Mouse (Mus musculus) small intestine, adult 2 months (tissue): Measurements from ENCODE around the gene Nudt5. TPM values are rescaled to one million over a fixed set of nuclear protein-coding genes. Genes with fewer than 3 reads are reported as not detected.
A peak's percentile ranks its signal among the peaks of the same experiment; 100 is the strongest.
"Not testable (repeated sequence)": the region's sequence is repeated elsewhere in the genome, so short reads cannot be mapped to it uniquely, and the experiment has no call there.

Experiments
- H3K27ac ChIP-seq: fragments of 200-500 bp; 2 replicates; pipeline ENCODE4 v1.5.1; 2012; ENCODE audit warnings: low read depth, low read length, control low read depth, inconsistent platforms; ENCODE audit not compliant: insufficient read depth
- H3K27me3 ChIP-seq: fragments of 200-500 bp; 2 replicates; pipeline ENCODE4 v1.6.1; 2012; ENCODE audit warnings: mild to moderate bottlenecking, moderate library complexity, low read length, inconsistent platforms; ENCODE audit not compliant: control insufficient read depth, insufficient read depth
- H3K36me3 ChIP-seq: fragments of 200-500 bp; 2 replicates; pipeline ENCODE4 v1.6.1; 2012; ENCODE audit warnings: mild to moderate bottlenecking, low read length, control low read depth, inconsistent platforms; ENCODE audit not compliant: control insufficient read depth, insufficient read depth
- H3K4me1 ChIP-seq: fragments of 200-500 bp; 2 replicates; pipeline ENCODE4 v1.6.1; 2012; ENCODE audit warnings: low read length, inconsistent platforms, mixed read lengths; ENCODE audit not compliant: control insufficient read depth, insufficient read depth, insufficient read length
- H3K4me3 ChIP-seq: fragments of 200-500 bp; 2 replicates; pipeline ENCODE4 v1.5.1; 2012; ENCODE audit warnings: low read depth, mild to moderate bottlenecking, control low read depth, inconsistent platforms, low read length, moderate library complexity
- CTCF ChIP-seq: fragments of 200-500 bp; IDR thresholded peaks from 2 replicates; pipeline ENCODE4 v1.5.1; 2012; ENCODE audit warnings: low read depth, mild to moderate bottlenecking, control low read depth, inconsistent platforms, low read length, moderate library complexity, mixed read lengths; ENCODE audit not compliant: insufficient replicate concordance, insufficient read length; ENCODE audit errors: extremely low read depth
- POLR2A ChIP-seq: fragments of 200-500 bp; IDR thresholded peaks from 2 replicates; pipeline ENCODE4 v1.6.1; 2012; ENCODE audit warnings: low read depth, mild to moderate bottlenecking, control low read depth, inconsistent platforms, low read length, moderate library complexity
- WGBS: fragments of 180-500 bp; shearing (Covaris S2); methylation state at CpG from one replicate; pipeline ENCODE4 v1.1.7; 2018; 5-methylcytosine and 5-hydroxymethylcytosine counted together
- polyA plus RNA-seq: library from polyadenylated mRNA; depleted of rRNA; stranded (reverse); fragments of >200 nt; gene quantifications from 2 replicates; pipeline ENCODE4 v1.2.3, GENCODE M21; 2012; rRNA removed

Nudt5 gene
- 5.3 and 9.4 TPM in 2 replicates for polyA plus RNA-seq

- under 1% methylated on average over 53 of the region's 53 CpGs for WGBS
- H3K27ac ChIP-seq = peak within 1 kb of the TSS; percentile 76
- no peaks in the 10 kb centered on the region; the same call in 1 of the 2 replicates for H3K4me1 ChIP-seq
- peak within 1 kb of the TSS; percentile 92 for H3K4me3 ChIP-seq
- peaks cover 12% of the 10 kb centered on the region for H3K36me3 ChIP-seq
- H3K27me3 ChIP-seq = no peaks in the 10 kb centered on the region
- TF ChIP-seq POLR2A = peak; percentile 69; the same call in 1 of the 2 replicates
- peak; percentile 68 for TF ChIP-seq CTCF
These were observed at the start of gene Nudt5, which contains the start of gene Cdc123 for GRCm38 (mm10) chr2:5844873-5845631. Gene Nudt5 (plus strand): TSS chr2:5845019. Gene Cdc123 (minus strand): TSS chr2:5845164.

GRCm38 (mm10) chr2:5797816-5798672 lies 46.8 kb upstream of the Nudt5 start:
- Histone ChIP-seq H3K4me3 (no peak overlapping the region), H3K36me3 (peaks cover 45% of the 10 kb centered on the region), H3K4me1 (no peaks in the 10 kb centered on the region), H3K27me3 (no peaks in the 10 kb centered on the region), H3K27ac (no peak overlapping the region)
- 81% methylated on average over 11 of the region's 11 CpGs for WGBS
- TF ChIP-seq CTCF (no peak), POLR2A (no peak)

GRCm38 (mm10) chr2:5801182-5801640 lies 43.6 kb upstream of the Nudt5 start:
- H3K4me3 ChIP-seq = no peak overlapping the region
- H3K27me3 ChIP-seq = no peaks in the 10 kb centered on the region
- H3K36me3 ChIP-seq = peaks cover 29% of the 10 kb centered on the region
- H3K27ac ChIP-seq = no peak overlapping the region
- H3K4me1 ChIP-seq = no peaks in the 10 kb centered on the region
- 64% methylated on average over 9 of the region's 9 CpGs for WGBS
- TF ChIP-seq CTCF = no peak
- no peak for TF ChIP-seq POLR2A

- no peaks in the 10 kb centered on the region for H3K4me1 ChIP-seq
These were observed 42.8 kb upstream of the Nudt5 start for GRCm38 (mm10) chr2:5801927-5802590.

GRCm38 (mm10) chr2:5804440-5805045 lies 40.3 kb upstream of the Nudt5 start:
- Histone ChIP-seq H3K4me1 (no peaks in the 10 kb centered on the region), H3K27ac (no peak overlapping the region), H3K36me3 (peaks cover 23% of the 10 kb centered on the region), H3K4me3 (no peak overlapping the region), H3K27me3 (no peaks in the 10 kb centered on the region)
- TF ChIP-seq CTCF (no peak), POLR2A (no peak)
- WGBS = 83% methylated on average over 6 of the region's 6 CpGs

More at GRCm38 (mm10) chr2:5801927-5802590, 42.8 kb upstream of the Nudt5 start:
- Histone ChIP-seq H3K4me3 (no peak overlapping the region), H3K36me3 (peaks cover 25% of the 10 kb centered on the region), H3K27ac (no peak overlapping the region), H3K27me3 (no peaks in the 10 kb centered on the region)
- 89% methylated on average over 10 of the region's 10 CpGs for WGBS
- TF ChIP-seq CTCF = no peak
- TF ChIP-seq POLR2A = no peak

- 91% methylated on average over 7 of the region's 7 CpGs for WGBS
- H3K4me1 ChIP-seq = no peaks in the 10 kb centered on the region
These were observed 39.6 kb upstream of the Nudt5 start for GRCm38 (mm10) chr2:5805228-5805627.

GRCm38 (mm10) chr2:5806201-5806600 lies 38.6 kb upstream of the Nudt5 start:
- WGBS = 75% methylated on average over 3 of the region's 3 CpGs
- H3K27ac ChIP-seq, H3K27me3 ChIP-seq, H3K4me1 ChIP-seq, H3K4me3 ChIP-seq: not testable (repeated sequence)
- H3K36me3 ChIP-seq = peaks cover 21% of the 10 kb centered on the region

More at GRCm38 (mm10) chr2:5805228-5805627, 39.6 kb upstream of the Nudt5 start:
- Histone ChIP-seq H3K36me3 (peaks cover 25% of the 10 kb centered on the region), H3K4me3 (no peak overlapping the region), H3K27me3 (no peaks in the 10 kb centered on the region), H3K27ac (no peak overlapping the region)
- TF ChIP-seq POLR2A = no peak
- TF ChIP-seq CTCF = no peak
